Mouse (Mus musculus) embryo, embryonic 10 days (tissue): ENCODE measurements around the gene Dnajb11.

Source experiments
- DNase-seq: peaks from one replicate; pipeline ENCODE4 v3.0.0-alpha.2; 2015; ENCODE audit warnings: low spot score

Dnajb11 gene

GRCm38 (mm10) chr16:22857431-22858113 is at the start of gene Dnajb11, which contains the start of gene Tbccd1:
Gene Dnajb11, plus strand, starts transcription at chr16:22857845.
Gene Tbccd1, minus strand, starts transcription at chr16:22857669.
- DNase-seq = peak; percentile 98

GRCm38 (mm10) chr16:22811477-22811876 is 46.2 kb upstream of the Dnajb11 start, which contains the start of gene Crygs:
Gene Crygs, minus strand, starts transcription at chr16:22811577.
- DNase-seq = no peak

DNA sequence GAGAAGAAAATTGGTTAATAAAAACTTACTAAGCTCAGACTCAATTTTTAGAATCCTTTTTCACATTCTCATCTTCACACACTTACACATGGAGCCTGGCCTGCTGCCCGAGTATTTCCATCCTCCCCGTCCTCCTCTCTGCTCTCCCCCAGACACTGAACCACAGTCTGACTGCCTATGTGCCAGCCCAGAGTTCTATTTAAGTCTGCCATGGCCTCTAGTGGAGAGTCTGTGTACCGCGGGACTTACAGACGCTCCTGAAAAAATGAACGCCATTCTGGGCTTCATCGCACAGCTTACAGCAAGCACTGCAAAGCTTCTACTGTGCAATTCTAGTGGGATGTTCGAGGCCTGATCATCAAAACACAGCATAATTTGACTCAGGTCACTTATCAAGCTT is 36.9 kb upstream of the Dnajb11 start:
- DNase-seq = peak; percentile 49

DNA sequence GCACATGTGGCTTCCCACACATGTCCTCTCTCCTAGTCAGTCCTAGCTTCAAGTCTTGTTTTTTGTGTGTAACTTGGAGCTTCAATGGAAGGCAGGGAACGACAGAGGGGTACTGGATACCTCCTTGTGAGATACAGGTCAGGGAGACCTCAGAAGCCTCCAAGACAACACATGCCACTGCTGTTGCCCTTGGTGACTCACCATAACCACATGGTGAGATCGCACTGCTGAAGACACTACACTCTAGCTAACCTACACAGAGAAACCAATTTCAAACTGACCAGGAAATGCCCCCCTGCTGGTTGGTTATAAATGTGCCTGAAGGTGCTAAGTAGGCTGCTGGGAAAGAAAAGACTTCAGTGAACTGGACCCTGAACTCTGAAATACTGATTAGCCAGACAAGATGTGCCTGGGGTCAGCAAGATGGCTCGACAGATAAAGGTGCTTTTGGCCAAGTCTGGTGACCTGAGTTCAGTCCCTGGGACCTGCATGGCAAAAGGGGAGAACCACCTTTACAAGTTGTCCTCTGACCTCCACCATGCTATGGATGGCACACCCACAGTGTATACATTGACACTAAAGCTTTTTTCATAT is 24.6 kb upstream of the Dnajb11 start:
- DNase-seq = no peak

GRCm38 (mm10) chr16:22839146-22839857 is 18.3 kb upstream of the Dnajb11 start:
- no peak for DNase-seq

DNA sequence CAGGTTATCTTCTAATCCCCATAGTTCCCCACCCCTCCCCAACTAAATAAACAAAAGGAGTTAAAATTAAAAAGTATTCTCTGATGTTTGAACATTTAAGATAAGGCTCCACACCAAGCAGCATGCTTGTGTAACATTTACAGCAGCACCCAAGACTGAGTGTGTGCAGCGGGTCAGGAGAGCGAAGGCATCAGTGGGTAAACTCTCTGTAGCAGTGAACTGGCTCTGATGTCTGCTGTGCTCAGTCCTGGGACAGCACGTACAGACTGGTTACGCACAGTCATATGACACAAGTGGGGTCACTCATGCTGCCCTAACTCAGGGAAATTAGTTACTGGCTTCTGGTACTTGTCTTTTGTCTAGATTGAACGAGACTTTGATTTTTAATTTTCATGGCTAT is 14.8 kb upstream of the Dnajb11 start:
- DNase-seq = no peak

- peak; percentile 91 for DNase-seq
Observed at GRCm38 (mm10) chr16:22844061-22844801, 13.4 kb upstream of the Dnajb11 start.

DNA sequence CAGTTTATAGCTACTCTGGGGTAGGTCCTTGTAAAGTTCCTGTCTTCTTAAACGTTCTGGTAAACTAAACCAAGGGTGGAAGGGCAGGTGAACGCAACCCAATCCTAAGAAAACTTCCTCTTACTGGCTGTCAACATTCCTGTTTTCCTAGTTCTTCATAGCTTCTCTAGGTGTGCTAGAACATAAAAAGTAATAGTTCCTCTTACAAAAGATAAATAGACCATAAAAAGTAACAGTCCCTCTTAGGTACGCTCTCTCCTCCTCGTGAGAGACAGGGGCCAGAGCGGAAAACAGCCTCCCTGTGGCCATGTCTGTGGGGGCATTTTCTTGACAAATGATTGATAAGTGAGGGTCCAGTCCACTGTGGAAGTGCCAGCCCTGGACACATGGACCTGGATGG is 12.8 kb upstream of the Dnajb11 start:
- no peak for DNase-seq

- no peak for DNase-seq
Observed at GRCm38 (mm10) chr16:22845481-22845880, 12.2 kb upstream of the Dnajb11 start.

DNA sequence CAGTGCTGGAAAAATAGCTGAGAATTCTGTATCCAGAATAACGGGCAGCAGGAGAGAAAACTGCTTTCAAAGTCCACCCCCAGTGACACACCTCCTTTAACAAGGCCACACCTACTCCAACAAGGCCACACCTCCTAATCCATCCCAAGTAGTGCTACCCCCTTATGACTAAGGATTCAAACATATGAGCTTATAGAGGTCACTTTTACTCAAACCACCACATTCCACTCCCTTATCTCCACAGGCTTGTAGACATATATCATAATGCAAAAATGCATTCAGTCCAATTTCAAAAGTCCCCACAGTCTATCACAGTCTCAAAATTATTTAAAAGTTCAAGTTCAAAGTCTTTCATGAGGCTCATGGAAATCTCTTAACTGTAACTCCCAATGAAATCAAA is 10.0 kb upstream of the Dnajb11 start:
- DNase-seq = no peak

DNA sequence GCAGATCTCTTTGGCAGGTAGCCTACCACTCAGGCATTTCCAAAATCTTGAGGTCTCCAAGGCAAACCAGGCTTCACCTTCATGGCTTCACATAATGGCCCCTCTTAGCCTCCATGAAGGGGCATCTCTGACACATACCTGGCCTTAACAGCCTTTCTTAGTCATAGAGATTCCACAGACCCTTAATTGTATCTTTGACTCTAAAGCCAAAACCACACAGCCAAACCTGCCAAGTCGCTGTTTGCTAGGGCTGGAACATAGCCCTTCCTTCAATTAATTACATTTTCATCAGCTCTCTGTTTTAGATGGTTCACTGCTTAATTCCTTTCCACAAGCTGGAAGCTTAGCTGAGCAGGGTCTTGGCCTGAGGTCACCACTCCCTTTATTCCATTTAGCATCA is 9.3 kb upstream of the Dnajb11 start:
- no peak for DNase-seq

GRCm38 (mm10) chr16:22852709-22853108 is 4.9 kb upstream of the Dnajb11 start:
- no peak for DNase-seq

DNA sequence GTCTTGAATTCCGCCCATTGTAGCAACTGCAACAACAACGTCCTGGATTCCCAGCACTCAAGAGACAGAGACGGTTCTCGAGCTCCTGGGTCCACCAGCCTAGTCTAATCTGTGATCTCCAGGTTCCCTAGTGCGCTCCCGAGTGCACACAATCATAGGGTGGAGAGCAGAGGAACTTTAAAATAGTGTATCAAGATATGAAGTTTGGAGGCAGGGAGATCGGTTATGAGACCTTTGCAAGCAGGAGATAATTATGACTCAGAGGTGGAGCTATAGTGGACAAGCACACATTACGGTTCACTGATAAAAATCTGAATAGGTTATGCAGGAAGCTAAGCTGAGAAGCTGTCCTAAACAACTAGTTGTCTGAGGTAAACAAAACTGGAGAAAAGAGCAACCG is 872 bp upstream of the Dnajb11 start:
- DNase-seq = no peak

DNA sequence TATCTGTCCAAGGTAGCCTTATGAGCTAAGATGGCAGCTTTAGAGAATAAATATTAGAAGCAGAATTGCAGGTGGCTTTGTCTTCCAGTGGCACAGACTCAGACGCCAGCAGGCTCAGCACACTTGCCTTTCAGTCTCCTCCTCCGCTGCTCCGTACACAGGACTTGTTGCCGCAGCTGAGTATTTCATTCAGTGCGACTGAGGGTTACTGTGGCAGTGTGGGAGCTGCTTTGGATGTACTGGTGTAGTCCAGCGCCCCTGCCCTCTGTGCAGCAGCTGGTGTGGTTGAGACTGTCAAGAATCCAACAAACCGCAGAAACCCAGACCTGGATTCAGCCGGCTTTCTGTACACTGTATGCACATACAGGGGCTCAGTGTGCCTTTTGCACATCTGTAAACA is 14.8 kb downstream of the Dnajb11 start:
- DNase-seq = no peak

GRCm38 (mm10) chr16:22873369-22873768 is 15.7 kb downstream of the Dnajb11 start:
- no peak for DNase-seq

DNA sequence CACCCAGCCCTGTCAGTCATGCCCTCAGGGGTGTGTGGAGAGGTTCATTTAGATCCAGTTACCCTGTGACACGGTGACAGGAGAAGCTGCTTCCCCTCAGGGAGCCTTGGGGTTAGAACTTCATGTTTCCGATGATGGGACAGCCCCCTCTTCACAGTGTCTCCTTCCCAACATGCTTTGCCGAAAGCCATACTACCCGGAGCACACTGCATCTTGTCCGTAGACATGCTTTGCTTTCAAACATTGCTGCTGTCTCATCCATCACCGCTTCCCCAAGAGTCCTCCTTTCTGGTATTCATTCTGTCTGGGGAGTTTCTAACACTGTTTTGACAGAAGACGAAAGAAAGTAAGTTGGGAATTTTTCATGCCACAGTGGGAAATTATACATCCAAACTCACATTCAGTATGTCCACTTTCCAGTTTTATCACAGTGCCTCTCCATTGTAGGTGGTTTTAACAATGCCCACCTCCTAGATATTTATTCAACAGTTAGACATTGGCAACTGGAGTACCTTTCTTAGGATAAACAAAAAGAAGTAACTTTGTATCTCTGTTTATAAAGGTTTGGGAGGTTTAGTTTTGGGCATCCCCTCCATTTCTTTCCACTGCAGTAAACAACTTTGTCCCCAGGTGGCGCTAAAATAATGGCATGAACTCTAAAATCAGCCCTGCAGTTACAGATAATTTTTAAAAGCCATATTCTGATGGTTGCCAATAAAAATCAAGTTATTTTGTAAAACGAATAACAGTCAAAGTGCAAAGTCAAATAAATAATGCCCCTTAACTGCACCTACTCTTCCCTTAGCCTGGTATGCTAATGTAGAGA is 18.8 kb downstream of the Dnajb11 start:
- DNase-seq = no peak

DNA sequence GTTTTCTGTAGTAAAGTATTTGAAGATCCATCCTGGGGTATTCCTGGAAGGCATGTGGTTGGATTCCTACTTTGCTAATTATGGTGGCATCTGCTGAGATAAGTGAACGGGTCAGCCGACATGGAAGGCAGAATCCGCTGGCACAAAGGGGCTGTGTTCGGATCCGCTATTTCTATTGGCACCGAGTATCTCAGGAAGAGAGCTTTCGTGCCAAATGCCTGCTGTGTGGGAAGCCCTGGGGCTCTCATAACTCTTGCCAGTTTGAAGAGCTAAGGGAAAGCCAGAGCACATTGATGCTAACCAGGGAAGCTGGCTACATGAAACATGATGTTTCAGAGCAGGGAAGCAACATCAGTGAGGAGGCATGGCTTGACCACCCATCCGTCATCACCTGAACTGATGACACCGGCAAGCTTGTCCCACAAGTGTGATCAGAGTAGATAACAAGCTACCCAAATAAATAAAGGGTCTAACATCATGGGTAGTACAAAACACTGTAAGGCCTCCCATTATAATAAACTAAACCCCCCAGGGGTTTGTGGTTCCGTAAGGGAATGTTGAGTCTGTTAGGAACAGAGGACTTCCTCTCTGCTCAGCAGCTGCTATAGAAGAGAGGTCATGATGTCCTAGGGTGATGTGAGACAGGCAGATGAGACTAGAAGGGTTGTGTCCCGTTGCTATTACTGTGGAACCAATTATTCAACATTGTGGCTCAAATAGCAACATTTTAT is 20.2 kb downstream of the Dnajb11 start:
- DNase-seq = no peak

GRCm38 (mm10) chr16:22878716-22879115 is 21.1 kb downstream of the Dnajb11 start:
- no peak for DNase-seq

- DNase-seq = no peak
Observed at GRCm38 (mm10) chr16:22879945-22880595, 22.4 kb downstream of the Dnajb11 start.

- peak; percentile 55 for DNase-seq
Observed at GRCm38 (mm10) chr16:22880900-22881299, 23.3 kb downstream of the Dnajb11 start.
